Mouse (Mus musculus): ENCODE measurements around the gene Fap. TPM values are rescaled to one million over a fixed set of nuclear protein-coding genes. Genes with fewer than 3 reads are reported as not detected.

Gene Fap
- total RNA-seq, 1 experiment = not detected

GRCm38 (mm10) chr2:62484906-62485305 is 89.0 kb downstream of the Fap start:
- TF ChIP-seq MAFK (IDR thresholded peaks at IDR 0.05; ENCODE audit: insufficient read depth, low read depth, low read length) (no peak), HCFC1 (IDR thresholded peaks at IDR 0.05; ENCODE audit: borderline replicate concordance, insufficient read depth, low read length) (no peak), CHD2 (IDR thresholded peaks at IDR 0.05; ENCODE audit: low read depth, low read length) (no peak), ZC3H11A (IDR thresholded peaks at IDR 0.05; ENCODE audit: borderline replicate concordance, low read depth, low read length) (no peak), ZNF384 (IDR thresholded peaks at IDR 0.05; ENCODE audit: low read depth, low read length) (no peak)
- Histone ChIP-seq H3K27ac (ENCODE audit: insufficient read depth, low read depth, low read length, poor library complexity, severe bottlenecking) (no peak overlapping the region), H3K36me3 (ENCODE audit: control insufficient read depth, insufficient read depth, low read length, poor library complexity, severe bottlenecking) (no peaks in the 10 kb centered on the region), H3K9me3 (ENCODE audit: control insufficient read depth, insufficient read depth, low read depth, low read length) (no peaks in the 10 kb centered on the region), H3K9ac (ENCODE audit: insufficient read depth, low read depth, low read length, poor library complexity, severe bottlenecking) (no peak overlapping the region), H3K4me1 (ENCODE audit: control insufficient read depth in 2 of 2, insufficient read depth in 2 of 2, low read length in 2 of 2, poor library complexity in 1 of 2) (no peaks in the 10 kb centered on the region), H3K4me3 (ENCODE audit: insufficient read depth in 1 of 2, low read depth in 1 of 2, low read length in 2 of 2, poor library complexity in 1 of 2, severe bottlenecking in 1 of 2) (no peak overlapping the region)
- in situ Hi-C loops (cut with MboI; ENCODE audit: low sequenced_read_pairs in 2 of 2, unreplicated experiment in 2 of 2) = no loop called here
- DNase-seq (ENCODE audit: low read depth, low spot score) = no peak

- in situ Hi-C loops (cut with MboI; ENCODE audit: low sequenced_read_pairs in 2 of 2, unreplicated experiment in 2 of 2) = no loop called here
- no peak for DNase-seq (ENCODE audit: low read depth, low spot score)
- no peaks in the 10 kb centered on the region for H3K4me1 ChIP-seq (ENCODE audit: control insufficient read depth in 2 of 2, insufficient read depth in 2 of 2, low read length in 2 of 2, poor library complexity in 1 of 2)
These were observed 90.3 kb downstream of the Fap start, which contains the start of gene Gcg for GRCm38 (mm10) chr2:62483550-62483949. Gcg (minus strand) TSS chr2:62483650.

GRCm38 (mm10) chr2:62480285-62481198 is 93.3 kb downstream of the Fap start:
- Histone ChIP-seq H3K9me3 (ENCODE audit: control insufficient read depth, insufficient read depth, low read depth, low read length) (no peaks in the 10 kb centered on the region), H3K4me3 (ENCODE audit: insufficient read depth in 1 of 2, low read depth in 1 of 2, low read length in 2 of 2, poor library complexity in 1 of 2, severe bottlenecking in 1 of 2) (no peak overlapping the region), H3K27ac (ENCODE audit: insufficient read depth, low read depth, low read length, poor library complexity, severe bottlenecking) (no peak overlapping the region), H3K9ac (ENCODE audit: insufficient read depth, low read depth, low read length, poor library complexity, severe bottlenecking) (no peak overlapping the region), H3K36me3 (ENCODE audit: control insufficient read depth, insufficient read depth, low read length, poor library complexity, severe bottlenecking) (no peaks in the 10 kb centered on the region), H3K4me1 (ENCODE audit: control insufficient read depth in 2 of 2, insufficient read depth in 2 of 2, low read length in 2 of 2, poor library complexity in 1 of 2) (no peaks in the 10 kb centered on the region)
- DNase-seq (ENCODE audit: low read depth, low spot score) = no peak
- in situ Hi-C loops (cut with MboI; ENCODE audit: low sequenced_read_pairs in 2 of 2, unreplicated experiment in 2 of 2) = no loop called here
- TF ChIP-seq ZNF384 (IDR thresholded peaks at IDR 0.05; ENCODE audit: low read depth, low read length) (no peak), CHD2 (IDR thresholded peaks at IDR 0.05; ENCODE audit: low read depth, low read length) (no peak), HCFC1 (IDR thresholded peaks at IDR 0.05; ENCODE audit: borderline replicate concordance, insufficient read depth, low read length) (no peak), MAFK (IDR thresholded peaks at IDR 0.05; ENCODE audit: insufficient read depth, low read depth, low read length) (no peak), ZC3H11A (IDR thresholded peaks at IDR 0.05; ENCODE audit: borderline replicate concordance, low read depth, low read length) (no peak)

More at GRCm38 (mm10) chr2:62483550-62483949, 90.3 kb downstream of the Fap start, which contains the start of gene Gcg:
- Histone ChIP-seq H3K36me3 (ENCODE audit: control insufficient read depth, insufficient read depth, low read length, poor library complexity, severe bottlenecking) (no peaks in the 10 kb centered on the region), H3K27ac (ENCODE audit: insufficient read depth, low read depth, low read length, poor library complexity, severe bottlenecking) (no peak within 1 kb of the TSS), H3K4me3 (ENCODE audit: insufficient read depth in 1 of 2, low read depth in 1 of 2, low read length in 2 of 2, poor library complexity in 1 of 2, severe bottlenecking in 1 of 2) (no peak within 1 kb of the TSS), H3K9ac (ENCODE audit: insufficient read depth, low read depth, low read length, poor library complexity, severe bottlenecking) (no peak within 1 kb of the TSS), H3K9me3 (ENCODE audit: control insufficient read depth, insufficient read depth, low read depth, low read length) (no peaks in the 10 kb centered on the region)
- no peak for TF ChIP-seq MAFK (IDR thresholded peaks at IDR 0.05; ENCODE audit: insufficient read depth, low read depth, low read length)
- no peak for TF ChIP-seq ZNF384 (IDR thresholded peaks at IDR 0.05; ENCODE audit: low read depth, low read length)
- TF ChIP-seq HCFC1 (IDR thresholded peaks at IDR 0.05; ENCODE audit: borderline replicate concordance, insufficient read depth, low read length) = no peak
- TF ChIP-seq ZC3H11A (IDR thresholded peaks at IDR 0.05; ENCODE audit: borderline replicate concordance, low read depth, low read length) = no peak
- no peak for TF ChIP-seq CHD2 (IDR thresholded peaks at IDR 0.05; ENCODE audit: low read depth, low read length)

DNA sequence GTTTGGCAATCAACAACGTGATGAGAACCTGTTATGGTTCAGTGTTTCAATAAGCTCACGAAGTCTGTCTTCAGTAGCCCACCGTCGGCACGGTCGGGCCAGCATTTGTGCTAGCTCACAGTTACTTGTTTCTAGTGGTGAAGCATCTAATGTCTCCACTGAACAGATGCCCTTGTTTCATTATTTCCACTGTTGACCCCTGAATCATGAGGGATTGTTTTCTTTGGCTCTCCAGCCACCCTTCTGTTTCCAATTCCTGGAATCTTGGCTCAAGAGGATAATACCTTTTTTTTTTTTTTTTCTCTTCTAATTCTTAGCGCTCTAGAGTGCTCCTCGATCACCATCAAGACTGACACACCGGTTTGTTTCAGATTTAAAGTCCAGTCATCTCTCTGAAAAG is 104.3 kb downstream of the Fap start:
- Histone ChIP-seq H3K27ac (ENCODE audit: insufficient read depth, low read depth, low read length, poor library complexity, severe bottlenecking) (no peak overlapping the region), H3K4me3 (ENCODE audit: insufficient read depth in 1 of 2, low read depth in 1 of 2, low read length in 2 of 2, poor library complexity in 1 of 2, severe bottlenecking in 1 of 2) (no peak overlapping the region), H3K9me3 (ENCODE audit: control insufficient read depth, insufficient read depth, low read depth, low read length) (no peaks in the 10 kb centered on the region), H3K4me1 (ENCODE audit: control insufficient read depth in 2 of 2, insufficient read depth in 2 of 2, low read length in 2 of 2, poor library complexity in 1 of 2) (no peaks in the 10 kb centered on the region), H3K9ac (ENCODE audit: insufficient read depth, low read depth, low read length, poor library complexity, severe bottlenecking) (no peak overlapping the region), H3K36me3 (ENCODE audit: control insufficient read depth, insufficient read depth, low read length, poor library complexity, severe bottlenecking) (no peaks in the 10 kb centered on the region)
- TF ChIP-seq MAFK (IDR thresholded peaks at IDR 0.05; ENCODE audit: insufficient read depth, low read depth, low read length) (no peak), ZNF384 (IDR thresholded peaks at IDR 0.05; ENCODE audit: low read depth, low read length) (no peak), CHD2 (IDR thresholded peaks at IDR 0.05; ENCODE audit: low read depth, low read length) (no peak), ZC3H11A (IDR thresholded peaks at IDR 0.05; ENCODE audit: borderline replicate concordance, low read depth, low read length) (no peak), HCFC1 (IDR thresholded peaks at IDR 0.05; ENCODE audit: borderline replicate concordance, insufficient read depth, low read length) (no peak)
- in situ Hi-C loops (cut with MboI; ENCODE audit: low sequenced_read_pairs in 2 of 2, unreplicated experiment in 2 of 2) = loop anchor here in 1 of 2 experiments (25.0 kb wide), 1 partner anchor 482 kb away; no protein-coding TSS in a partner anchor
- no peak for DNase-seq (ENCODE audit: low read depth, low spot score)
